Mouse (Mus musculus) cerebellum, adult 2 months (tissue): ENCODE data around the gene Aox2.

Experiments used
- CTCF ChIP-seq: fragments of 200-500 bp; IDR thresholded peaks from 2 replicates; pipeline ENCODE4 v1.5.1; 2011; ENCODE audit warnings: low read depth, mild to moderate bottlenecking, control low read depth, low read length, moderate library complexity, borderline replicate concordance; ENCODE audit not compliant: insufficient read depth
- POLR2A ChIP-seq: fragments of 200-500 bp; IDR thresholded peaks from 2 replicates; pipeline ENCODE4 v1.6.1; 2011; ENCODE audit warnings: low read length, control low read depth, borderline replicate concordance; ENCODE audit not compliant: insufficient read depth

- TF ChIP-seq CTCF, result no peak
- TF ChIP-seq POLR2A, result no peak
These were observed 115.4 kb downstream of the Aox2 start for GRCm38 (mm10) chr1:58393284-58394195.
